Mouse (Mus musculus): Measurements from ENCODE around the gene Ciao1. TPM values are rescaled to one million over a fixed set of nuclear protein-coding genes. Genes with fewer than 3 reads are reported as not detected.
A peak's percentile ranks its signal among the peaks of the same experiment; 100 is the strongest.
"Not testable (repeated sequence)": the region's sequence is repeated elsewhere in the genome, so short reads cannot be mapped to it uniquely, and the experiment has no call there.

The Ciao1 gene
- total and polyA plus RNA-seq, 2 experiments from 2014 or later, result 53.7 to 65.9 TPM

- 55% methylated on average over 2 of the region's 2 CpGs for WGBS
Observed at GRCm38 (mm10) chr2:127274590-127274989, 27.0 kb upstream of the Ciao1 start.

GRCm38 (mm10) chr2:127272806-127273205 lies 25.2 kb upstream of the Ciao1 start:
- peaks cover 30% of the 10 kb centered on the region for H3K4me1 ChIP-seq (ENCODE audit: control insufficient read depth, insufficient read depth)
- no peak overlapping the region for H3K4me3 ChIP-seq (ENCODE audit: low read depth, low read length)
- ATAC-seq (ENCODE audit: insufficient read depth, low read depth) (no peak), DNase-seq (ENCODE audit: low spot score) (no peak)
- WGBS, result 96% methylated on average over 3 of the region's 3 CpGs
- TF ChIP-seq CTCF (IDR thresholded peaks at IDR 0.05; ENCODE audit: low read depth) (no peak), EP300 (IDR thresholded peaks at IDR 0.05; ENCODE audit: low read depth) (no peak)
- no peaks in the 10 kb centered on the region for H3K27me3 ChIP-seq (ENCODE audit: control insufficient read depth, insufficient read depth, low read length)
- no peaks in the 10 kb centered on the region for H3K9me3 ChIP-seq (replicated peaks; ENCODE audit: control insufficient read depth, low read length)
- H3K36me3 ChIP-seq (replicated peaks; ENCODE audit: control insufficient read depth, insufficient read depth, low read length), result peaks cover 6% of the 10 kb centered on the region; the same call in 1 of the 2 replicates
- H3K27ac ChIP-seq (ENCODE audit: low read depth), result no peak overlapping the region
- H3K9ac ChIP-seq (replicated peaks; ENCODE audit: low read depth, low read length), result no peak overlapping the region
- H3K4me2 ChIP-seq (ENCODE audit: low read depth, low read length), result no peak overlapping the region

More at GRCm38 (mm10) chr2:127274590-127274989, 27.0 kb upstream of the Ciao1 start:
- peaks cover 6% of the 10 kb centered on the region; the same call in 1 of the 2 replicates for H3K36me3 ChIP-seq (replicated peaks; ENCODE audit: control insufficient read depth, insufficient read depth, low read length)
- no peaks in the 10 kb centered on the region for H3K27me3 ChIP-seq (ENCODE audit: control insufficient read depth, insufficient read depth, low read length)
- DNase-seq (ENCODE audit: low spot score), result no peak
- H3K4me1 ChIP-seq (ENCODE audit: control insufficient read depth, insufficient read depth), result peaks cover 30% of the 10 kb centered on the region
- ATAC-seq (ENCODE audit: insufficient read depth, low read depth), result no peak
- H3K9ac ChIP-seq (replicated peaks; ENCODE audit: low read depth, low read length), result no peak overlapping the region
- peak overlapping the region; percentile 51 for H3K27ac ChIP-seq (ENCODE audit: low read depth)
- H3K9me3 ChIP-seq (replicated peaks; ENCODE audit: control insufficient read depth, low read length), result no peaks in the 10 kb centered on the region
- H3K4me2 ChIP-seq (ENCODE audit: low read depth, low read length), result peak overlapping the region; percentile 30; the same call in 1 of the 2 replicates
- no peak overlapping the region for H3K4me3 ChIP-seq (ENCODE audit: low read depth, low read length)
- no peak for TF ChIP-seq CTCF (IDR thresholded peaks at IDR 0.05; ENCODE audit: low read depth)
- TF ChIP-seq EP300 (IDR thresholded peaks at IDR 0.05; ENCODE audit: low read depth), result no peak

GRCm38 (mm10) chr2:127272049-127272448 lies 24.4 kb upstream of the Ciao1 start:
- peaks cover 30% of the 10 kb centered on the region for H3K4me1 ChIP-seq (ENCODE audit: control insufficient read depth, insufficient read depth)
- 86% methylated on average over 4 of the region's 4 CpGs for WGBS
- H3K4me2 ChIP-seq (ENCODE audit: low read depth, low read length), result peak overlapping the region; percentile 93
- H3K9ac ChIP-seq (replicated peaks; ENCODE audit: low read depth, low read length); ATAC-seq (ENCODE audit: insufficient read depth, low read depth); H3K9me3 ChIP-seq (replicated peaks; ENCODE audit: control insufficient read depth, low read length); H3K27ac ChIP-seq (ENCODE audit: low read depth); H3K36me3 ChIP-seq (replicated peaks; ENCODE audit: control insufficient read depth, insufficient read depth, low read length); H3K27me3 ChIP-seq (ENCODE audit: control insufficient read depth, insufficient read depth, low read length); H3K4me3 ChIP-seq (ENCODE audit: low read depth, low read length); DNase-seq (ENCODE audit: low spot score): not testable (repeated sequence)

GRCm38 (mm10) chr2:127271042-127271515 lies 23.5 kb upstream of the Ciao1 start:
- TF ChIP-seq CTCF (IDR thresholded peaks at IDR 0.05; ENCODE audit: low read depth) (no peak), EP300 (IDR thresholded peaks at IDR 0.05; ENCODE audit: low read depth) (no peak)
- Histone ChIP-seq H3K36me3 (replicated peaks; ENCODE audit: control insufficient read depth, insufficient read depth, low read length) (peaks cover 6% of the 10 kb centered on the region; the same call in 1 of the 2 replicates), H3K4me2 (ENCODE audit: low read depth, low read length) (peak overlapping the region; percentile 93), H3K27ac (ENCODE audit: low read depth) (peak overlapping the region; percentile 99), H3K9ac (replicated peaks; ENCODE audit: low read depth, low read length) (peak overlapping the region; percentile 93), H3K9me3 (replicated peaks; ENCODE audit: control insufficient read depth, low read length) (no peaks in the 10 kb centered on the region), H3K27me3 (ENCODE audit: control insufficient read depth, insufficient read depth, low read length) (no peaks in the 10 kb centered on the region), H3K4me1 (ENCODE audit: control insufficient read depth, insufficient read depth) (peaks cover 27% of the 10 kb centered on the region), H3K4me3 (ENCODE audit: low read depth, low read length) (peak overlapping the region; percentile 89)
- WGBS, result 8% methylated on average over 8 of the region's 8 CpGs
- ATAC-seq (ENCODE audit: insufficient read depth, low read depth), result no peak
- DNase-seq (ENCODE audit: low spot score), result peak; percentile 40

DNA sequence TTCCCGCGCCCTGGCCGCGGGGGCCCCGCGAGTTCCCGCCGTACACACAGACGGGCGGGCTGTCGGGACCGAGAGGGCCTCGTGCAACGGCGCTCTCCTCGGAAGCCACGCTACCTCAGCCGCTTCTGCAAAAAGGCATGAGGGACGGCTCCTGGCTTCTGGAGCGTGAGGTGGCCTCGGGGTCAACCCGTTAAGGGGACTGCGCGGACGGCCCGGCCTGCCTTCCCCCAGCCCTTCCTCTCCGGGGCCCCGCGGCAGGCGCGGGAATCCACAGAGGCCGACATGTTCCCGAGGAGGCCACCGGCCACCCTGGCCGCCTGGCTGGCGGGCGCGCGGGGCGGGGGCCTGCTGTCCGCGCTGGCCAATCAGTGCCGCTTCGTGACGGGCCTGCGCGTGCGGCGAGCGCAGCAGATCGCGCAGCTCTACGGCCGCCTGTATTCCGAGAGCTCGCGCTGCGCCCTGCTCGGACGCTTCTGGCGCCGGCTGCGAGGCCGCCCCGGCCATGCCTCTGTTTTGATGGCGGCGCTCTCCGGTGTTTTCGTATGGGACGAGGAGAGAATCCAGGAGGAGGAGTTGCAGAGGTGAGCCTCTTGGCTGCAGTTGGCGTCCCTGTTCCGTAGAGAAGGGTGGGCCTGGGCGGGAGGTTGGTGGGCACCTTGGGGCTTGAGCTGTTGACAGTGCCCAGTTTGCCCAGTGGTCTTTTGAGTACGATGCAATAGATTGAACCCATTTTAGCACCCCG lies 22.9 kb upstream of the Ciao1 start:
- H3K27me3 ChIP-seq (ENCODE audit: control insufficient read depth, insufficient read depth, low read length), result no peaks in the 10 kb centered on the region
- under 1% methylated on average over 75 of the region's 75 CpGs for WGBS
- H3K4me3 ChIP-seq (ENCODE audit: low read depth, low read length), result peak overlapping the region; percentile 89
- peak overlapping the region; percentile 93 for H3K4me2 ChIP-seq (ENCODE audit: low read depth, low read length)
- H3K9ac ChIP-seq (replicated peaks; ENCODE audit: low read depth, low read length), result peak overlapping the region; percentile 93
- H3K4me1 ChIP-seq (ENCODE audit: control insufficient read depth, insufficient read depth), result peaks cover 21% of the 10 kb centered on the region
- H3K27ac ChIP-seq (ENCODE audit: low read depth), result peak overlapping the region; percentile 99
- ATAC-seq (ENCODE audit: insufficient read depth, low read depth) (peak; percentile 93), DNase-seq (ENCODE audit: low spot score) (peak; percentile 82)
- peak; percentile 20; the same call in 1 of the 2 replicates for TF ChIP-seq EP300 (IDR thresholded peaks at IDR 0.05; ENCODE audit: low read depth)
- TF ChIP-seq CTCF (IDR thresholded peaks at IDR 0.05; ENCODE audit: low read depth), result no peak
- H3K9me3 ChIP-seq (replicated peaks; ENCODE audit: control insufficient read depth, low read length), result no peaks in the 10 kb centered on the region
- peaks cover 6% of the 10 kb centered on the region; the same call in 1 of the 2 replicates for H3K36me3 ChIP-seq (replicated peaks; ENCODE audit: control insufficient read depth, insufficient read depth, low read length)
